Mouse (Mus musculus): Measurements from ENCODE around the gene Neo1. TPM values are rescaled to one million over a fixed set of nuclear protein-coding genes. Genes with fewer than 3 reads are reported as not detected.
A peak's percentile ranks its signal among the peaks of the same experiment; 100 is the strongest.
"Not testable (repeated sequence)": the region's sequence is repeated elsewhere in the genome, so short reads cannot be mapped to it uniquely, and the experiment has no call there.

Gene Neo1
- polyA plus RNA-seq, 1 experiment from 2014 or later = 11.2 TPM

DNA sequence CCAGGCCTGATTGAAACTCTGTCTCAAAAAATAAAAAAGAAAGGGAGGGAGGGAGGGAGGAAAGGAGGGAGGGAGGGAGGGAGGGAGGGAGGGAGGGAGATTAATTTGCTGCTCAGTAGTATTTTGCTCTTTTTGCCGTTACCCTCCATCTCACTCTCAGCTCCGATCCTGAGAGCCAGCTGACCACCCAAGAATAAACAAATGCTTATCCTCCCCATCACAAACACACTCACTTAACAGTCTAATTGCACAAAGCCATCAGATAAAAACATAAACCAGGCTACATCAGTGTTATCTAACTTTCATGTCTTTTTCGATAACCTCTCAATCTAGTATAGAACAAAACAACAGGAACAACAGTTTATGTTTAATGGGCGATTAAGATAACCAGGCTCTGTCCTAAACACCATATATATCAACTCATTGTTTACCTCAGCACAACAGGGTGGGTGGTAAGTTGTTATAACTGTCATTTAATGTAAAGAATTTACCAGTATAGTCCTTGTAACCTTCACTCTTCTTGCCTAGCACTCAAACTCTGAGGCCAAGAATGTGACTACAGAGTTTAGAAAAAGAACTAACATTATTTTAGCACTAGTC is 11.9 kb downstream of the Neo1 start:
- H3K4me1 ChIP-seq (ENCODE audit: control insufficient read depth, insufficient read depth, low read length) = no peaks in the 10 kb centered on the region
- 42% methylated on average over 4 of the region's 4 CpGs for WGBS
- H3K27ac ChIP-seq (ENCODE audit: low read length) = no peak overlapping the region
- H3K9me3 ChIP-seq (ENCODE audit: control insufficient read depth, low read length) = no peaks in the 10 kb centered on the region
- no peak overlapping the region for H3K4me2 ChIP-seq (ENCODE audit: low read depth, low read length)
- no peak for ATAC-seq
- no peak overlapping the region for H3K4me3 ChIP-seq (ENCODE audit: low read length)
- H3K9ac ChIP-seq (ENCODE audit: low read depth, low read length) = no peak overlapping the region
- H3K27me3 ChIP-seq (replicated peaks; ENCODE audit: control insufficient read depth, insufficient read depth, low read length) = no peaks in the 10 kb centered on the region
- H3K36me3 ChIP-seq (ENCODE audit: control insufficient read depth, insufficient read depth, low read length) = no peaks in the 10 kb centered on the region

DNA sequence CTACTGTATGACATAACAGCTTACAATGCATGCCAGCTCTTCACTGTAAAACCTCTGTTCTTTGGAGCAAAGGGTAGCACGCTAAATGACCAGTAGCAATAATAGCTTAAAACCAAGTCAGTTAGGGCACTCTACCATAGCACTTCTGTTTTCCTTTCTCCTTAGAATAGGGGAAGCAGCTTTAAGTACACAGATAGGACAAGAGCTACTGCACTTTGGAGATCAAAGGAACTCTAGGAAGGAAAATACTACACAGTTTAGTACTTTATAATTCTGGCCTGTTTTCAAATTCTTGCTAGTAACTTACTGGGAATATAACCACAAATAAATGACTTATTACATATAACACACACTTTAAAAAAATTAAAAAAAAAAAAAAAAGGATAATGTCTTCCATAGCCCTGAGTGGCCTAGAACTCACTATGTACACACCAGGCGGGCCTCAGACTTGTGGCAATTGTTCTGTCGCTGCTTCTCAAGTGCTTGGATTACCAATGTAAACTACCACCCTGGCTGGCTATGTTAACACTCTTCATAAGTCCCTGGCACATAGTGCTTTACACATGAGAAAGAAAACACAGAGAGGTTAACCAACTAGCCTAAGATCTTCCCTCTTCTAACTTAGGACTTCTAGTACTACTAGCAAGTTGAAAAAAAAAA is 20.1 kb downstream of the Neo1 start:
- no peak for ATAC-seq
- Histone ChIP-seq H3K36me3 (ENCODE audit: control insufficient read depth, insufficient read depth, low read length) (no peaks in the 10 kb centered on the region), H3K27ac (ENCODE audit: low read length) (no peak overlapping the region), H3K4me1 (ENCODE audit: control insufficient read depth, insufficient read depth, low read length) (no peaks in the 10 kb centered on the region), H3K9me3 (ENCODE audit: control insufficient read depth, low read length) (no peaks in the 10 kb centered on the region), H3K9ac (ENCODE audit: low read depth, low read length) (no peak overlapping the region), H3K4me2 (ENCODE audit: low read depth, low read length) (no peak overlapping the region), H3K4me3 (ENCODE audit: low read length) (no peak overlapping the region), H3K27me3 (replicated peaks; ENCODE audit: control insufficient read depth, insufficient read depth, low read length) (no peaks in the 10 kb centered on the region)
- WGBS = 69% methylated on average over 3 of the region's 3 CpGs

DNA sequence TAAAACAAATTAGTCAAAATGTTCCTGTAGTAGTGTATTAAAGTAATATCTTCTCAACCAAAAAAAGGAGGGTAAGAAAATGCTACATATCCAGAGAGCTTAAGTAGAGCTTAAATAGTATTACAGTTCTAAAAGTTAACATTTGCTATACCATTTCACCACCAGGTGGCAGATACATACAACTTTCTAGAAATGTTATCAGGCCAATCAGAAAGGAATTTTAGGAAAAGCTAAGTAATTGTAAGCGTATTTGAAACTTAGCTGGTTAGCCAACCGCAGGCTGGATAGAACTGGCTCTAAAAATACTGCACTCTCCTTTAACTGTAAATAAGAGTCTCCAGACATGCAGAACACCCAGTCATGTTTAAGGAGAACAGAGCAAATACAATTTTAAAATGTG is 22.9 kb downstream of the Neo1 start:
- Histone ChIP-seq H3K9ac (ENCODE audit: low read depth, low read length) (no peak overlapping the region), H3K36me3 (ENCODE audit: control insufficient read depth, insufficient read depth, low read length) (no peaks in the 10 kb centered on the region), H3K4me2 (ENCODE audit: low read depth, low read length) (no peak overlapping the region), H3K27ac (ENCODE audit: low read length) (no peak overlapping the region), H3K9me3 (ENCODE audit: control insufficient read depth, low read length) (no peaks in the 10 kb centered on the region), H3K27me3 (replicated peaks; ENCODE audit: control insufficient read depth, insufficient read depth, low read length) (no peaks in the 10 kb centered on the region), H3K4me1 (ENCODE audit: control insufficient read depth, insufficient read depth, low read length) (no peaks in the 10 kb centered on the region), H3K4me3 (ENCODE audit: low read length) (no peak overlapping the region)
- 7% methylated on average over 2 of the region's 2 CpGs for WGBS
- ATAC-seq = no peak

- peak; percentile 92 for ATAC-seq
- 61% methylated on average over 5 of the region's 5 CpGs for WGBS
These were observed 46.8 kb downstream of the Neo1 start for GRCm38 (mm10) chr9:58989255-58989928.

DNA sequence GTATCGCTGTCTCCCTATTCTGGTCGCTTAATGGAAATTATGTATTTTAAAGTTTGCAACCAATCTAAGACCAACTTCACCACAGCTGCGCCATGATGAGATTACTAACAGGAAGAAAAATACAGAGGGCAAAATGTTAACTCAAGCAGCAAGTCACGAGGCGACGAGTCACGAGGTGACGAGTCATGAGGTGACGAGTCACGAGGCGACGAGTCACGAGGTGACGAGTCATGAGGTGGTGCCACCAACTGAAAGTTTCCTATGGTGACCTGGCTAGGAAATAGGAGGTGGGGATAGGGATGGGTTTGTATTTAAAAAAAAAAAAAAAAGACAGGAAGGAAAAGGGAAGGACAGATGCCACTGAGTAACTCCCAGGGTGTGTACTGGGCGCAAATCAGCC is 57.2 kb downstream of the Neo1 start:
- ATAC-seq = no peak
- 90% methylated on average over 15 of the region's 15 CpGs for WGBS

More at GRCm38 (mm10) chr9:58989255-58989928, 46.8 kb downstream of the Neo1 start:
- Histone ChIP-seq H3K4me3 (ENCODE audit: low read length) (no peak overlapping the region), H3K4me1 (ENCODE audit: control insufficient read depth, insufficient read depth, low read length) (0 out of 2 replicates have a peak, but pooled peaks cover 2% of the 10 kb centered on the region), H3K9ac (ENCODE audit: low read depth, low read length) (no peak overlapping the region), H3K27ac (ENCODE audit: low read length) (no peak overlapping the region), H3K36me3 (ENCODE audit: control insufficient read depth, insufficient read depth, low read length) (peaks cover 6% of the 10 kb centered on the region; the same call in 1 of the 2 replicates), H3K4me2 (ENCODE audit: low read depth, low read length) (no peak overlapping the region), H3K27me3 (replicated peaks; ENCODE audit: control insufficient read depth, insufficient read depth, low read length) (no peaks in the 10 kb centered on the region), H3K9me3 (ENCODE audit: control insufficient read depth, low read length) (no peaks in the 10 kb centered on the region)

DNA sequence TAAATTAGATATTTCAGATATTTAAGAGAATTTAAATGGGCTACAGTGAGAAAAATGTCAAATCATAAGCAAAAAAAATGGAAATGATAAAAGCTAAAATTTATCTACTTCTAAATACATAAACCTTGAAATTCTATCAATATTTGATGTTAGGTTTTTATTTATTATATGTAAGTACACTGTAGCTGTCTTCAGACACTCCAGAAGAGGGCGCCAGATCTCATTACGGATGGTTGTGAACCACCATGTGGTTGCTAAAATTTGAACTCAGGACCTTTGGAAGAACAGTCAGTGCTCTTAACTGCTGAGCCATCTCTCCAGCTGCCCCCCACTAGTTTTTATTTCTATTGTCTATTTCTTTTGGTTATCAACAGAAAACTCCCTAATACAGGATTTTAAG is 65.1 kb downstream of the Neo1 start:
- not testable (repeated sequence) for ATAC-seq; H3K9me3 ChIP-seq (ENCODE audit: control insufficient read depth, low read length); H3K9ac ChIP-seq (ENCODE audit: low read depth, low read length); H3K4me2 ChIP-seq (ENCODE audit: low read depth, low read length); H3K27me3 ChIP-seq (replicated peaks; ENCODE audit: control insufficient read depth, insufficient read depth, low read length); H3K36me3 ChIP-seq (ENCODE audit: control insufficient read depth, insufficient read depth, low read length); H3K4me3 ChIP-seq (ENCODE audit: low read length); H3K27ac ChIP-seq (ENCODE audit: low read length); H3K4me1 ChIP-seq (ENCODE audit: control insufficient read depth, insufficient read depth, low read length)
- 92% methylated on average over 2 of the region's 2 CpGs for WGBS

More for the DNA sequence above, 57.2 kb downstream of the Neo1 start:
- Histone ChIP-seq H3K9ac (ENCODE audit: low read depth, low read length) (no peak overlapping the region), H3K27me3 (replicated peaks; ENCODE audit: control insufficient read depth, insufficient read depth, low read length) (no peaks in the 10 kb centered on the region), H3K4me2 (ENCODE audit: low read depth, low read length) (no peak overlapping the region), H3K36me3 (ENCODE audit: control insufficient read depth, insufficient read depth, low read length) (no peaks in the 10 kb centered on the region), H3K4me3 (ENCODE audit: low read length) (no peak overlapping the region), H3K4me1 (ENCODE audit: control insufficient read depth, insufficient read depth, low read length) (no peaks in the 10 kb centered on the region), H3K27ac (ENCODE audit: low read length) (no peak overlapping the region), H3K9me3 (ENCODE audit: control insufficient read depth, low read length) (no peaks in the 10 kb centered on the region)

DNA sequence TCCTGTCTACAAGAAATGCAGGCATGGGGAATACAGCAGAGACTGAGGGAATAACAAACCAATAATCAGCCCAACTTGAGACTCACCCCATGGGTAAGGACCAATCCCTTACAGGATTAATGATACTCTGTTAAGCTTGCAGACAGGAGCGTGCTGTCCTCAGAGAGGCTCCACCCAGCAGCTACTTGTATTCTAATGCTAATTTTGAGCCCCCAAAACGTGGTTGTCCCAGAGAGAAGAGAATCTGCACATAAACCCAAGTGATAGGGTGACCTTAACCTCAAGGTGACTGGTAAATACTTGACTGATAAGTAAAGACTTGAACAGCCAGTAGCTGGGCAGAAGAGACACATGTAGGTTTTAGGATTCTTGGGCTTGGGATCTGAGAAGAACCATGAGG is 68.9 kb downstream of the Neo1 start:
- H3K4me1 ChIP-seq (ENCODE audit: control insufficient read depth, insufficient read depth, low read length) = no peaks in the 10 kb centered on the region
- no peaks in the 10 kb centered on the region for H3K27me3 ChIP-seq (replicated peaks; ENCODE audit: control insufficient read depth, insufficient read depth, low read length)
- no peak overlapping the region for H3K4me2 ChIP-seq (ENCODE audit: low read depth, low read length)
- no peaks in the 10 kb centered on the region for H3K36me3 ChIP-seq (ENCODE audit: control insufficient read depth, insufficient read depth, low read length)
- 49% methylated on average over 2 of the region's 2 CpGs for WGBS
- ATAC-seq = no peak
- H3K4me3 ChIP-seq (ENCODE audit: low read length) = no peak overlapping the region
- no peaks in the 10 kb centered on the region for H3K9me3 ChIP-seq (ENCODE audit: control insufficient read depth, low read length)
- H3K9ac ChIP-seq (ENCODE audit: low read depth, low read length) = no peak overlapping the region
- H3K27ac ChIP-seq (ENCODE audit: low read length) = no peak overlapping the region

GRCm38 (mm10) chr9:58955507-58955906 is 80.7 kb downstream of the Neo1 start:
- Histone ChIP-seq H3K4me3 (ENCODE audit: low read length) (no peak overlapping the region), H3K4me2 (ENCODE audit: low read depth, low read length) (no peak overlapping the region), H3K4me1 (ENCODE audit: control insufficient read depth, insufficient read depth, low read length) (no peaks in the 10 kb centered on the region), H3K27ac (ENCODE audit: low read length) (no peak overlapping the region), H3K9me3 (ENCODE audit: control insufficient read depth, low read length) (no peaks in the 10 kb centered on the region), H3K27me3 (replicated peaks; ENCODE audit: control insufficient read depth, insufficient read depth, low read length) (no peaks in the 10 kb centered on the region), H3K9ac (ENCODE audit: low read depth, low read length) (no peak overlapping the region), H3K36me3 (ENCODE audit: control insufficient read depth, insufficient read depth, low read length) (no peaks in the 10 kb centered on the region)
- ATAC-seq = no peak
- WGBS = 59% methylated on average over 3 of the region's 3 CpGs

- WGBS = 83% methylated on average over 1 of the region's 1 CpGs
- H3K4me1 ChIP-seq (ENCODE audit: control insufficient read depth, insufficient read depth, low read length) = not testable (repeated sequence)
These were observed 90.3 kb downstream of the Neo1 start for GRCm38 (mm10) chr9:58945910-58946309.

More at GRCm38 (mm10) chr9:58945910-58946309, 90.3 kb downstream of the Neo1 start:
- not testable (repeated sequence) for H3K4me3 ChIP-seq (ENCODE audit: low read length); H3K27ac ChIP-seq (ENCODE audit: low read length); ATAC-seq; H3K9me3 ChIP-seq (ENCODE audit: control insufficient read depth, low read length); H3K27me3 ChIP-seq (replicated peaks; ENCODE audit: control insufficient read depth, insufficient read depth, low read length); H3K9ac ChIP-seq (ENCODE audit: low read depth, low read length); H3K4me2 ChIP-seq (ENCODE audit: low read depth, low read length); H3K36me3 ChIP-seq (ENCODE audit: control insufficient read depth, insufficient read depth, low read length)

Data from intestine, embryonic 16.5 days (tissue).